Mouse (Mus musculus) retina, postnatal 1 day (tissue): ENCODE data around the gene D630045J12Rik.

ENCODE experiments used
- DNase-seq: peaks from one replicate; pipeline ENCODE4 v3.0.0-alpha.2; 2012

Gene D630045J12Rik

GRCm38 (mm10) chr6:38129883-38130282 lies 123.9 kb downstream of the D630045J12Rik start:
- DNase-seq: no peak

DNA sequence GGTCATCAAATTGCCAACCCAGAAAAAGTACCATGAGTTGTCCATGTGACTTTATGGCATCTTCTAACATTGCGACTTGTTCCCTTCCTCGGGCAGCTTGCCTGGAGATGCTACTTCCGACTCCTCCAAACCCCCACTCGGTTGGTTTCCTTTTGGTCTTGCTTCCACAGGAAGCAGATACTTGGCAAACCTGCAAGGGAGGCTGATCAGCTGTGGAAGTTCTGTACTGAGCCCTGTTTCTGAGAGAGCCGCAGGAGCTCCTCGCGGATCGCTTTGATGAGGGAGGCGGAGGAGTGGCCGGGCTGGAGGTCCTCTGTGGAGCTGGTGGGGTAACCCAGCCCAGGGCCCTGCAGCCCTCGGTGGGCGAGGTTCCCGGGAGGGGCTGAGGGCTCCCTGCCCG lies 125.7 kb downstream of the D630045J12Rik start:
- DNase-seq: no peak

DNA sequence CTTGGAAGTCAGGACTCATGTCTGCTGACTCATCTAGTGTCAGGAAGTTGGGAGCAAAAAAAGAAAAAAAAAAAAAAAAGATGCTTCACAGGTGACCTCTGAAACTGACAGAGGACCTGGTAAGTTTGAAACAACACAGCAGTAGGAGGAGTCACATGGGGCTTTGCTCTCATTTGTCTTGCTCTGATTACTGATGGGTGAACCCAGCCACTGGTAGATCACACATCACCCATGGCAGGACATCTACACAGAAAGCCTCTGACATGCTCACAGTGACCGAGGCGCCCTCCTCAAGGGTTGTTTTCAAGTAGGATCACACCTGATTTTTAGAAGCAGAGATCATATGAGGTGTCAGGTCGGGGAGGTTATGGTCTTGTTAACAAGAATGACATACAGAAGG lies 128.3 kb downstream of the D630045J12Rik start:
- no peak for DNase-seq

DNA sequence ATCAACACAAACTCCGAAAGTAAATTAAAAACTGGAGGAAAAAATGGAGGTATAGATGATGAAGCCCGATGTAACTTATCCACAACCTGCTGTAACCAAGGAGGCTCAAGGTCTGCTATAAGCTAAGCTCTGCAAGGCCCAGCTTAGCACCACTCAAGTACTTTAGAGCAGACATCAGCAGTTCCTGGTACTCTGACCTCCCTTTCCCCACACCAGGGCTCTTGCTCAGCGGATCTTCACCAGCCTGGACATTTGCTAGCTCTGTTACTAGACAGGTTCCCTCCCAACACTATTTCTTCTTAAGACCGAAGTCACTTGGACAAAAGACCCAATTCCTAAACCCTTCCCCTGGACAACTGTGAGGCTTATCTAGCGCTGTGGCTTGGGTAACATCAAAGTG lies 128.9 kb downstream of the D630045J12Rik start:
- DNase-seq: no peak

- no peak for DNase-seq
Measured at GRCm38 (mm10) chr6:38124207-38124835, 129.5 kb downstream of the D630045J12Rik start, which contains the start of gene Atp6v0a4. Gene Atp6v0a4, minus strand, starts transcription at chr6:38124586.

GRCm38 (mm10) chr6:38123471-38124206 lies 130.2 kb downstream of the D630045J12Rik start:
- DNase-seq: no peak

DNA sequence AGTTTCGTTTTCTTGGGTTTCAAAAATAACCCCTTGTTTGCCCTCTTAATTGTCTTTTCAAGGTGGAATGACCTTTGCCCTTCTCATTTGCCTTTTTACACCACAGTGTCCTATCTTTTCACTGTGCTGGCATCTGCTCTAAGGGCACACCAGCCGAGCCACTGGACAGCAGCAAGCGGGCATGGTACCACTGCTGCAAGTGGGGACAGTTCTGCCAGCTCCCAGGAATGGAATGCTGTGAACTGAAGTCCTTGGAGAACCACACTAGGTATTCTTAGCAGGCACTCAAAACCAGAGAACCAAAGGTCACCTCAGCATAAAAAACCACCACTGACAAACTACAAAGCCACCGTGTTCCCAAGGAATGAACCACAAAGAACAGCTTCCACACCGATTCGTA lies 131.0 kb downstream of the D630045J12Rik start:
- no peak for DNase-seq

DNA sequence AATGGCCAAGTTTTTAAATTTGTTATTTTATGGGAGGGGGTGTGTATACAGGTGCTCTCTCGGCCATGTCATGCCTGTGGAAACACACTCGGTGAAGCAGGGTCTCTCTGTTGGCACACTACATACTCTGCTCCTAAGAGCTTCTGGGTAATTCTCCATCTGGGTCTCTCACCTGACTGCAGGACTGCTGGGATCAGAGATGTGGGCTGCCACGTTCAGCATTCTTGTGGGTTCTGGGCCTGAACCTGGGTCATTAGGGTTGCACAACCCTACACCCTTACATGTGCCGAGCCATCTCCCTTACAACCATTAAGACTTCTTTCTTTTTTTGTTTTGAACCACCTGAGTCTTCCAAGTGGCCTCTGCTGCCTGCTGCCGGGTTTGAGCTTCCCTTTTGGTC lies 132.0 kb downstream of the D630045J12Rik start:
- no peak for DNase-seq

GRCm38 (mm10) chr6:38120681-38121371 lies 133.0 kb downstream of the D630045J12Rik start:
- DNase-seq: no peak

GRCm38 (mm10) chr6:38118341-38118740 lies 135.5 kb downstream of the D630045J12Rik start:
- DNase-seq: no peak

DNA sequence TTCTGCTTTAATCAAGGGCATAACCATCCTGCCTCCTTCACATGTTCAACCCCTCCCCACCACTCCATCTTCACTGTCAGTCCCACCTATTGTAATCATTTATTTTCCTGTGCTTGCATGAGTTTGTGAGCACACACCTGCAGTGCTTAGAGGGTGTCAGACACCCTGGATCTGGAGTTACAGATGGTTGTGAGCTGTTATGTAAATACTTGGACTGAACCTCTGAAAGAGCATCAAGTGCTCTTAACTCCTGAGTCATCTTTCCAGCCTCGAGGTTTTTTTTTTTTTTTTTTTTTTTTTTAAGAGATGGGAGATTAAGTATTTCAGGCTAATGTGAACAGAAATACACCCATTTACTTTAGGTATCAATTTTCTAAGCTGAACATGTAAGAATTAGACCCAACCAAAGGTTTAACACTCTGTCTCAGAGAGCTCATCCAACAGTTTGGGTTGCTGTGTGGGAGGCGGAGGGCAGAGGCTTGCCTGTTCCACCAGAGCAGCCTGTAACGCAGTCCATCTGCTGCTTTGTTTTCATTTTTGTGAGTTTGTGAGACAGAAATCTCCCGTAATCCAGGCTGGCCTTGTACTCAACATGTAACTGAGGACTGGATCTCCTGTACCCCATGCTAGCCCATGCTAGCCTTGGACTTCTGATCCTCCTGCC lies 137.6 kb downstream of the D630045J12Rik start:
- no peak for DNase-seq

DNA sequence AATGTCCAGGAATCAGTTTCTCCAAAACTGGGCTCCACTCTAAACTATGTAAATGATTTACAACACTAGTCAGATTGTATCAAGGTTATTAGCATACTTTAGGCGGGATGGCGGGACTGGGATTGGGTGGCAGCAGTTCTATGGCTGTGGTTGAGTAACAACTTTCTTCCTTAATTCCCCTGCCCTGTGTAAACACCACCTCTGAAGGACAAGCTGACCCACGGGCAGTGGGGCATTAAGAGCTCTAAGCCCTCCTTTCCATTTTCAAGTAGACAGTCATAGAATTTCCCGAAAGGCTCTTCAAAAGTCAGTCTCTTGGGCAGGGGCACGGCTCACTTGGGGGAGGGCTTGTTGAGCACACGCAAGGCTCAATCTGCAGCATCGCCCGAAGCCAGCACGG lies 142.9 kb downstream of the D630045J12Rik start:
- no peak for DNase-seq

GRCm38 (mm10) chr6:38109871-38110270 lies 143.9 kb downstream of the D630045J12Rik start:
- no peak for DNase-seq

DNA sequence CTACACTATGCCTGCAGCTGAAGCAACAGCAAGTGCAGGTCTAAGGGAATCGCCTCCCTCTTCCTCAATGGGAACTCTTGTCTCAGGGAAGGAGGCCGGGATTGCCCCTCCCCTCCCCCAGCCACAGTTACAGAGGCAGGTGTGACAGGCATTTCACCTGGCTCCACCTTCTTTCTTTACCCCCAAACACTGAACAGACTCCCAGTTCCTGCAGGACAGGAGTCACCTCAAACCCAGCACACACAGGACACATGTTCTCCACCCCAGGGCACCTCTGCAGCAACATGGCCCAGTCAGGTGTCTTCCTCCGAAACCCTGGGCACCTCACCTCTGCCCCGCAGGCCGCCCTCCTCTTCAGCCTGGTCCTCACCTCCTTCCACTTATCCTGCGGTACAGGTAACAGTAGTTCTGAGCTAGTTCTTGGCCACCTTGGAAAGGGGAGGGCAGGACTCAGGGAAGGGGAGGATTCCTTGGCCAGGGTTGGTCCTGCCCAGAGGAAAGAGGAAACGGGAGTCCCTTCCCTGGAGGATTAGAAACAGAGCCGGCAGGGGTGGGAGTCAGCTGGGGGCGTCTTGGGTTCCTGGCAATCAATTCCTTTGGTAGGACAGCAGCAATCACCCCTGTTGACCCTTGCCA lies 144.5 kb downstream of the D630045J12Rik start, which contains the start of gene Tmem213:
TSS of gene Tmem213 (plus strand) at position 96 of the 636 bp plus-strand sequence.
- DNase-seq: no peak

DNA sequence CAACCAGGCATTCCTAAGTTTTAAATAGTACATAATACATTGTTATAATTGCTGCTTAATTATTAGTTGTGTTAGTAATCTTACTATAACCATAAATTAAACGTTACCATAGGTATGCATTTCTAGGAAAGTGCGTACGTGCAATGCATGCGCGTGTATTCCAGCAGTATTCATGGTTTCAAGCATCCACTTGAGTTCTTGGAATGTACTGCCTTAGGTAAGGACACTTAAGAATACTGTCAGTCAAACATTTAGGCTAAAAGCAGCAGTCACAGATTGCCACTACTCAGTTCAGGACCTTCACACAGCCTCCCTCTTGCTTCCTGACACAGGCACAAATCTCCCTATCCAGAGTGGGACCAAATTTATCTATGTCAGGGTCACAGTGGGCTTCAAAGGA lies 145.4 kb downstream of the D630045J12Rik start:
- no peak for DNase-seq

GRCm38 (mm10) chr6:38105924-38106323 lies 147.9 kb downstream of the D630045J12Rik start:
- no peak for DNase-seq

GRCm38 (mm10) chr6:38103775-38104174 lies 150.0 kb downstream of the D630045J12Rik start:
- DNase-seq: no peak

DNA sequence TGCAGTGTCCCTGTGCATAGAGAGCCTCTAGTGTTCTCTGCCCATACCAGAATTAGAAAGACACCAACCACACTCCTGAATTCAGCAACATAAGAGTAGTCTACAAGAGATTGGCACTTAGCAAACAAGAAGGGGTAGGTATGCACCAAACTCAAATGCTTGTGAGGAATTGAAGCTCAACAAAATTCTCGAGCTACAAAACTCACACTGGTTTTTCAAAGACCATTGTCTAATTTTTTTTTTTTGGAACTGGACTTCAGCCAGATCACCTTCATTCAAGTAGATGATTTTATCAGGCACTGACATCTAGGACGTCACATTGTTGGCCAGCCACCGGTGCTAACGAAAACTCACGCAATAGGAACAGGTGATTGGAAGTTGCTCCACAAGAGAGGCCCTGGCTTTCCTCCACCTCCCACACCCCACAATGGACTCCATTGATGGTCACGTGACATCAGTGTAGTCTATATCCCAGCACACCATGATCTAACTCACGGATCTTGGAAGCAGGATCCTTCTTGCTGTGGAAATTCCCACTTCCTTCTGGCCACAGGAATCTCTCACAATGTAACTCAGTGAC lies 151.5 kb downstream of the D630045J12Rik start:
- no peak for DNase-seq

DNA sequence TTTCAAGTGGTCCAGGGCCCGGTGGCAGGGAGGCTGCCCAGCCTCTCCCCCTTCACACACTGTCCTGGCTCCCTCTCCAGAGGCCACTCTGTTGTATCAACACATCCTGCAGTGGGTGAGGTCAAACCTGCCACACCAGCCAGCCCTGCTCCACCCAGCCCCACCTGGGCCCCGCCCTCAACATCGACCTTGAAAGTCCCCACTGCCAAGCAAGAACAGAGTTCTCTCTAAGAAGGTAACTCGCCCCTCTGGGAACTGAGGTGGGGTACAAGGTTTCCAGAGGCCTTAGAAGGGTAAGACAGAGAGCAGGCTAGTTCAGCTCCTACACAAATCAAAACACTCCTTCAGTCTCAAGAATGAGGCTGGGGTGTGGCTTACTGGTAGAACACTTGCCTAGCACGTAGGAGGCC lies 156.8 kb downstream of the D630045J12Rik start:
- DNase-seq: no peak

DNA sequence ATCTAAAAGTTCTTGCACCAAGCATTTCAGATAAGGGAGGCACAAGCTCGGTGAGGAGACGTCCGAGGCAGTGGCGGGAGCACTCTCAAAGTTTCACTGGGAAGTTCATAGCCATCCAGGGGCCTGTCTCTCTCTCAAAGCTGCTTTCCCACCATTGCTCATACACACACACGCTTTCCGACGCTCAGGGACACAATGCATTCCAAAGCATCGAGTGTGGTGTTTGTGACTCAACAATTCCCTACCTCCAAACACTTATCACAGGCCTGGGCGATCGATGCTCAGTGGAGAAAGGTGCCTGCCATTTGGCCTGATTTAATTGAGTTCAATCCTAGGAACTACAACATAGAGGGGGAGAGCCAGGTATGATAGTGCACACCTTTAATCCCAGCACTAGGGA lies 159.1 kb downstream of the D630045J12Rik start:
- no peak for DNase-seq

- no peak for DNase-seq
Measured at GRCm38 (mm10) chr6:38092539-38092938, 161.3 kb downstream of the D630045J12Rik start.
